Mouse (Mus musculus): ENCODE data around the gene Phactr4. TPM values are rescaled to one million over a fixed set of nuclear protein-coding genes. Genes with fewer than 3 reads are reported as not detected.

The Phactr4 gene
- polyA plus RNA-seq, 1 experiment from 2014 or later: 27.4 TPM

DNA sequence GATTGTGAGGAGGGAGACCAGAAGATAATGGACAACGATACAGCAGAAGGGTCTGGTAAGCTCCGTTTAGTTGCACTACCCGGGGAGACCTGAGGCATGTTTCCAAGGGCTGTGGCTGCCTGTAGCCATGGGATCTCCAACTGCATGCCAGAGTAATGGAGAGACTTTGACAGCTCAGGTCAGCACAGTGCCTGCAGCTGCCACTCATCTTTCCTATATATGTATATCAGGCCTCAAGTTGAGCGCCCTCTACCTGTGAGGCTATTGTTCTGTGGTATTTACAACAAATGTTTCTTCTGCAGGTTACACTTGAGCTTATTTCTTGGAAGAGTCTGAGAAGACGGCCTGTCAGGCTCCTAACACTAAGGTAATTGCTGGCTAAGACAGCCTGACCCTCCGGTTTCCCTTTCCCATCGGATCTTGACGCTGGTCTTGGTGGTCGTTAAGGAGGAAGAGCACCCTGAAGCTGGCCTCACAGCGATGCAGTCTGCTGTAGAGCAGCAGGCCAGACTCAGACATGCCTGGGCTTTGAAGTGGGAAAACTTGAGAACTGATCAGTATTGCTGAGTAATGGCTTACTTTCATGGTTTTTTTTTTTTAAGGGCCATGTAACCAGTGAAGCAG, 112.3 kb downstream of the Phactr4 start:
- Histone ChIP-seq H3K36me3 (replicated peaks) (peaks cover 59% of the 10 kb centered on the region), H3K27me3 (replicated peaks; ENCODE audit: low read depth, poor library complexity, severe bottlenecking) (no peaks in the 10 kb centered on the region), H3K9me3 (no peaks in the 10 kb centered on the region), H3K4me1 (peaks cover 11% of the 10 kb centered on the region), H3K27ac (replicated peaks) (peak overlapping the region; percentile 96), H3K4me3 (peak overlapping the region; percentile 90)
- WGBS: 26% methylated on average over 10 of the region's 10 CpGs
- DNase-seq (ENCODE audit: low spot score): peak; percentile 53

DNA sequence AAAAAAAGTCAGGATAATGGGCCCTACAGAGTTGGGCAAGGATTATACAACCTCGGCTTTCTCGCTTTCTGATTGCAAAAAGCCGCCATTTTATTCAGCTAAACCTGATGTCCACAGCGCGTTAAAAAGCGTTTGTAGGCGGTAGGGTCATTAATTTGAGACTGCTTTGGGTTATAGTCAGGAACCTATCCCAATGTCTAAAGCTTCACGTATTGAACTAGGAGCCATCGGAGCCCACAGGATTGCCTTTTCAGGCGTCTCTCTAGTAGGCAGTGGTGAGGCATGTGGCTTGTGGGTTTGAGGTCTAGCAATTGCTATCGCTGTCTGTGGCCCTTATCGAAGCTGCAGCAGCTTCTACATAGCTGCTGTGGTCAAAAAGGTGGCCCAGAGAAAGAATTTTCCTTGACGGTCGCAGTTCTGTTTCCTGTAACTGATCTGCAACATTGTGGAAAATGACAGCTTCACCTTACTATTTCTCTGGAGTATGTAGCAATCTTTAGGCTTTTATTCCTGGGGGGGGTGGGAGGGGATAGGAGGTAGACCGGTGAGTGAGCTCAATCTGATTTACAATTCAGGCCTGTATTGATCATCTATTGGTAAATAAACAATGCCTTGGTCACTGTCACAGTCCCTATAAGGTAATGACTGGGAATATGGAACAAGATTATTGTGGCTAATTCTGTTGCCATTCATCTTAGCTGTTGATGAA, 113.0 kb downstream of the Phactr4 start:
- Histone ChIP-seq H3K36me3 (replicated peaks) (peaks cover 52% of the 10 kb centered on the region), H3K9me3 (no peaks in the 10 kb centered on the region), H3K27me3 (replicated peaks; ENCODE audit: low read depth, poor library complexity, severe bottlenecking) (no peaks in the 10 kb centered on the region), H3K4me3 (peak overlapping the region; percentile 90), H3K27ac (replicated peaks) (peak overlapping the region; percentile 96), H3K4me1 (peaks cover 11% of the 10 kb centered on the region)
- peak; percentile 32 for DNase-seq (ENCODE audit: low spot score)
- under 1% methylated on average over 15 of the region's 15 CpGs for WGBS

DNA sequence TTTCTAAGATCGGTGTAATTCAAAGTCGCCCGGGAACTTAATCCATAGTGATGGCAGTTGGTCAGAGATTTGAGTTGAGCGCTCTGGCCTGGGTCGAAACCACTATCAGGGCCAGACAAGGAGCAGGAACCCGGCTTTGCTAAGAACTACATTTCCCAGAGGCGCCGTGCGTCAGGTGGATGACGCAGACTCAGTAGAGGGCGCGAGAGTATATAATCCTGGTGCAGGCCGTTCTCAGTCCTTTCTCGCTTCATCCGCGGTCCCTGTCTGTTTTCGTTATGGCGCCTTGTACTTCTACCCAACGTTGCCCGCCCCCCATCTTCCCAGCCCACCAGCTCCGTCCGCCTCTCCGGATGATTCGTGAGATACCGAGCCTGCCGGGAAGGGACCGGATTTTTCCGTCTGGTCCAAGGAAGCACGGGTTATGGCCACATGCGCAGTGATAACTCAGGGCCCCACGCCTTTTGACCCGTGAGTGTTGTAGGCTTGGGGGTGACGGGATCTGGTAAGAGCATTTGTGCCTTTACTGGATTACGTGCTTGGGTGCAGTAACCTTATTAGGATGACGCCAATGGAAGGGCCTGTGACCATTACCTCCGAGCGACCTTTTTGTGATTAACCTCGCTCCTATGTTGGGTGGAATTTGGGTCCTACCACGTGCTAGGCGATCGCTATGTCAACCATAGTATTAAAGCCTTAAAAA, 113.7 kb downstream of the Phactr4 start:
- Histone ChIP-seq H3K4me1 (peaks cover 11% of the 10 kb centered on the region), H3K27ac (replicated peaks) (peak overlapping the region; percentile 96), H3K36me3 (replicated peaks) (peaks cover 45% of the 10 kb centered on the region), H3K4me3 (peak overlapping the region; percentile 90), H3K27me3 (replicated peaks; ENCODE audit: low read depth, poor library complexity, severe bottlenecking) (no peaks in the 10 kb centered on the region), H3K9me3 (no peaks in the 10 kb centered on the region)
- DNase-seq (ENCODE audit: low spot score): peak; percentile 90
- WGBS: 1% methylated on average over 41 of the region's 41 CpGs

DNA sequence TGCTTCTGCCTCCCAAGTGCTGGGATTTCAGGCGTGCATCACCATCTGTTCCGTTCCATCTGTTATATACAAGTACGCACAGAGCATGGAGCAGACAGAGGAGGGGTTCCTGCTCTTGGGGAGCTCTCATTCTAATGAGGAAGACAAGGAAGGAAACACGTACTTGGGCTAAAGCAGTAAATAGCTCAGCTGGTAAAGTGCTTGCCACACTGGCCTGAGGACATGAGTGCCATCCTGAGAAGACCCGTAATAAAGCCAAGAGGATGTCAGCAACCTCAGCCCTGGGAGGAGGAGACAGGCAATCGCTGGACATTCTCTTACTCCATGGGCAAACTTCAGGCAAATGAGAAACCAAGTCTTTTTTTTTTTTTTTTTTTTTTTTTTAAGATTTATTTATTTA, 116.3 kb downstream of the Phactr4 start:
- Histone ChIP-seq H3K27ac (replicated peaks) (no peak overlapping the region), H3K9me3 (no peaks in the 10 kb centered on the region), H3K4me3 (no peak overlapping the region), H3K4me1 (peaks cover 26% of the 10 kb centered on the region), H3K36me3 (replicated peaks) (peaks cover 19% of the 10 kb centered on the region), H3K27me3 (replicated peaks; ENCODE audit: low read depth, poor library complexity, severe bottlenecking) (no peaks in the 10 kb centered on the region)
- no peak for DNase-seq (ENCODE audit: low spot score)
- 85% methylated on average over 6 of the region's 6 CpGs for WGBS

Small RNAs within 50 kb of the gene (microRNA-seq; reads per million reads assigned to microRNA genes)
- gene Gm25707: not detected

Other genes starting within 250 kb of the Phactr4 start
- gene Ythdf2, start 210.2 kb downstream of the Phactr4 start, polyA plus RNA-seq (2016; fragmentation: Nextera tagmentation; extraction: Ambion mirVana): 155 and 159 TPM in 2 replicates
- gene Gmeb1, start 160.9 kb downstream of the Phactr4 start, polyA plus RNA-seq (2016; fragmentation: Nextera tagmentation; extraction: Ambion mirVana): 46.2 and 46.5 TPM in 2 replicates
- gene Taf12, start 148.1 kb downstream of the Phactr4 start, polyA plus RNA-seq (2016; fragmentation: Nextera tagmentation; extraction: Ambion mirVana): 58.8 and 59.3 TPM in 2 replicates
- gene Rab42, start 119.1 kb downstream of the Phactr4 start, polyA plus RNA-seq (2016; fragmentation: Nextera tagmentation; extraction: Ambion mirVana): 1.3 and 1.8 TPM in 2 replicates
- 83.5 and 83.8 TPM in 2 replicates for gene Trnau1ap, start 93.0 kb downstream of the Phactr4 start, polyA plus RNA-seq (2016; fragmentation: Nextera tagmentation; extraction: Ambion mirVana)
- gene Rcc1, start 68.9 kb downstream of the Phactr4 start, polyA plus RNA-seq (2016; fragmentation: Nextera tagmentation; extraction: Ambion mirVana): 160 and 172 TPM in 2 replicates
- 37.0 and 41.7 TPM in 2 replicates for gene Med18, start 41.4 kb upstream of the Phactr4 start, polyA plus RNA-seq (2016; fragmentation: Nextera tagmentation; extraction: Ambion mirVana)
- 12.3 and 13.3 TPM in 2 replicates for gene Sesn2, start 88.0 kb upstream of the Phactr4 start, polyA plus RNA-seq (2016; fragmentation: Nextera tagmentation; extraction: Ambion mirVana)
- gene Atpif1, start 111.2 kb upstream of the Phactr4 start, polyA plus RNA-seq (2016; fragmentation: Nextera tagmentation; extraction: Ambion mirVana): 1,009 and 1,074 TPM in 2 replicates
- 222 TPM in 2 replicates for gene Dnajc8, start 113.1 kb upstream of the Phactr4 start, polyA plus RNA-seq (2016; fragmentation: Nextera tagmentation; extraction: Ambion mirVana)
- 0.28 and 0.44 TPM in 2 replicates for gene Ptafr, start 141.6 kb upstream of the Phactr4 start, polyA plus RNA-seq (2016; fragmentation: Nextera tagmentation; extraction: Ambion mirVana)
- gene Eya3, start 216.5 kb upstream of the Phactr4 start, polyA plus RNA-seq (2016; fragmentation: Nextera tagmentation; extraction: Ambion mirVana): 36.2 and 39.9 TPM in 2 replicates

All from embryonic facial prominence, embryonic 10.5 days (tissue).